Mouse (Mus musculus): ENCODE data around the gene Tmem72. TPM values are rescaled to one million over a fixed set of nuclear protein-coding genes. Genes with fewer than 3 reads are reported as not detected.

Tmem72 gene
- total and polyA plus RNA-seq, 2 experiments from 2014 or later, result 0.14 to 1.4 TPM

DNA sequence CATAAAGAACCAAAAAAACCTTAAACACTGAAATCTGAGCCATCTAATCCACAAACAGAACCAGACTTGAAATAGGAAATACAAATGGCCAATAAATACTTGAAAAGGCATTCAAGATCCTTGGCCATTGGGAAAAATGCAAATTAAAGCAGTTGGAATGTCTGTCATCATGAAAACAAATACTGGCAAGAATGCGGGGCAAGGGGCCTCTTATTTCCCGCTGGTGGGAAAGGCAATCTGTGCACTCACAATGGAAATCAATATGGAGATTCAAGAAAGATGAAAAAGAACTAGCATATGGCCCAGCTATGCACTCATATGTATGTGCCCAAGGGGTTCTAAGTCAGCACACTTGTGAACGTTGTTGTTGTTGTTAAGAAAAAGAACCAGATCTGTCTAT, 49.8 kb downstream of the Tmem72 start:
- no peak overlapping the region for H3K9ac ChIP-seq (replicated peaks; ENCODE audit: low read length, poor library complexity, severe bottlenecking)
- H3K36me3 ChIP-seq (ENCODE audit: insufficient read depth, low read length), result no peaks in the 10 kb centered on the region
- H3K4me1 ChIP-seq (ENCODE audit: insufficient read depth, low read length), result peaks cover 5% of the 10 kb centered on the region
- TF ChIP-seq CTCF (IDR thresholded peaks at IDR 0.05), result no peak
- no peak overlapping the region for H3K4me2 ChIP-seq (ENCODE audit: low read depth, low read length, poor library complexity, severe bottlenecking)
- no peak for ATAC-seq (ENCODE audit: low FRiP score)
- no peak overlapping the region for H3K4me3 ChIP-seq (ENCODE audit: low read depth, low read length)
- no peak for DNase-seq (ENCODE audit: low spot score)
- H3K27ac ChIP-seq (ENCODE audit: low read depth, low read length), result no peak overlapping the region
- H3K27me3 ChIP-seq (ENCODE audit: insufficient read depth, low read length), result no peaks in the 10 kb centered on the region
- no peaks in the 10 kb centered on the region for H3K9me3 ChIP-seq (ENCODE audit: low read length)
- 28% methylated on average over 3 of the region's 3 CpGs for WGBS

DNA sequence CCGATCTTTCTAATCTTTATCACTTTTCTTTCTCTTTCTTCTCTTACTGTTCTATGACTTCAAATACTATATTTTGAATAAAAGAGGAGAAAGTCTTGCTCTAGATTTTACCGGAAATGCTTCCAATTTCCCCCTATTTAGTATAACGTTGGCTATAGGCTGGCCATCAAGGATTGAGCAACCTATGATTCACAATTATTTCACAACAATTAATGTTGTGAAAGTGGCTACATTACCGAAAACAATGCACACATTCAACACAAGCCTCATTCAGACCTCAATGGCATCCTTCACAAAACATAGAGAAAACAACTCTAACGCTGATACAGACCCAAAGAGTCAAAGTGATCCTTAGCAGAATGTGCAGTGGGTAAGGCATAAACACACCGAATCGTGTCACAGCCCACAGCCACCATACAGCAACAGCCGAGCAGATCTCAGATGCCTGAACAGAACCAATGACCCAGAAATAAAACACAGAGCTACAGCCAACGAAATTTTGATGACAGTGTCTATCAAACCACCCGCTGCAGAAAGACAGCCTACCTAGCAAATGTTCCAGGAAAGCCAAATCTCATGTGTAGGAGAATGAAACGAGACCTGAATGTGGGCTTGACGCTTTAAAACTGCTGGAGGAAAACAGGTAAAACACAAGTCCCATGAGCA, 50.5 kb downstream of the Tmem72 start:
- Histone ChIP-seq H3K9ac (replicated peaks; ENCODE audit: low read length, poor library complexity, severe bottlenecking) (no peak overlapping the region), H3K4me3 (ENCODE audit: low read depth, low read length) (no peak overlapping the region), H3K27ac (ENCODE audit: low read depth, low read length) (no peak overlapping the region), H3K4me1 (ENCODE audit: insufficient read depth, low read length) (peaks cover 5% of the 10 kb centered on the region), H3K27me3 (ENCODE audit: insufficient read depth, low read length) (no peaks in the 10 kb centered on the region), H3K4me2 (ENCODE audit: low read depth, low read length, poor library complexity, severe bottlenecking) (no peak overlapping the region), H3K36me3 (ENCODE audit: insufficient read depth, low read length) (no peaks in the 10 kb centered on the region), H3K9me3 (ENCODE audit: low read length) (no peaks in the 10 kb centered on the region)
- WGBS, result 85% methylated on average over 12 of the region's 12 CpGs
- ATAC-seq (ENCODE audit: low FRiP score) (no peak), DNase-seq (ENCODE audit: low spot score) (no peak)
- no peak for TF ChIP-seq CTCF (IDR thresholded peaks at IDR 0.05)

DNA sequence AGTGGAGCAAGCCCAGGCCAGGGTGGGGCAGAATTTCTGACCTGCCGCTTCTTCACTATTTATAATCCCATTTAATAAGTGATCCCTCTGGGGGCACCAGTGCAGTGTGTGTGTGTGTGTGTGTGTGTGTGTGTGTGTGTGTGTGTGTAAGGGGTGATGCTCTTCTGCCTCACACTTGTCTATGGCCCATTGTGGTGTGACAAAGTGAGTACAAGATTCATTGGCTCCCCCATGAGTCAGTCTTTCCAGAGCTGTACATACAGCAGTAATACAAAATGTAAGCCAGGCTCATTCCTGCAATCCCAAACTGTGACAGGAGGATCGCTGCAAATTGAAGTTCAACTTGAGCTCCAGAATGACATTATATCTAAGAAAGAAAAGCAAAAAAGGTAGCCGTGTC, 51.9 kb downstream of the Tmem72 start:
- 71% methylated on average over 3 of the region's 3 CpGs for WGBS
- Histone ChIP-seq H3K9ac (replicated peaks; ENCODE audit: low read length, poor library complexity, severe bottlenecking) (no peak overlapping the region), H3K36me3 (ENCODE audit: insufficient read depth, low read length) (no peaks in the 10 kb centered on the region), H3K9me3 (ENCODE audit: low read length) (no peaks in the 10 kb centered on the region), H3K4me3 (ENCODE audit: low read depth, low read length) (no peak overlapping the region), H3K27me3 (ENCODE audit: insufficient read depth, low read length) (no peaks in the 10 kb centered on the region), H3K4me2 (ENCODE audit: low read depth, low read length, poor library complexity, severe bottlenecking) (no peak overlapping the region), H3K27ac (ENCODE audit: low read depth, low read length) (no peak overlapping the region), H3K4me1 (ENCODE audit: insufficient read depth, low read length) (no peaks in the 10 kb centered on the region)
- DNase-seq (ENCODE audit: low spot score) (no peak), ATAC-seq (ENCODE audit: low FRiP score) (no peak)
- no peak for TF ChIP-seq CTCF (IDR thresholded peaks at IDR 0.05)

DNA sequence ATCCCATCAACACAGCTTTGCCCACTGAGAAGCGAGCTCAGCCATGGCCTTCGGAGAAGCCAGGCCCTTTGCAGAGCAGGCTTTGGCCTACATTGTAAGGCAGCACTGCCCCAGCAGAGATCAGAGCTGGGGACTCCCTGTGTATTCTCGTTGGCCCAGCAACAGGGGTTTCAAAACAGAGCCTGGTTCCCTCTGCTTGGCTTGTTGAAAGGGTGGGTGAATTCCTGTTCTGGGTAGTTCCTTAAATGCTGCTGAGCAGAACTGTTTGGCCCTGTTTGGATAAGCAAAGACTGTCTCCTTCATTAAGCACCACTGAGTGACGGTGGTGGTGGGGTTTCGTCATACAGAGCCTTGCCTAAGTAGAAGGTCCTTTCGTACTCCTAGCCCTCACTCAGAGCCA, 52.7 kb downstream of the Tmem72 start:
- Histone ChIP-seq H3K27me3 (ENCODE audit: insufficient read depth, low read length) (no peaks in the 10 kb centered on the region), H3K9me3 (ENCODE audit: low read length) (no peaks in the 10 kb centered on the region), H3K4me3 (ENCODE audit: low read depth, low read length) (no peak overlapping the region), H3K9ac (replicated peaks; ENCODE audit: low read length, poor library complexity, severe bottlenecking) (no peak overlapping the region), H3K4me2 (ENCODE audit: low read depth, low read length, poor library complexity, severe bottlenecking) (no peak overlapping the region), H3K27ac (ENCODE audit: low read depth, low read length) (no peak overlapping the region), H3K36me3 (ENCODE audit: insufficient read depth, low read length) (no peaks in the 10 kb centered on the region), H3K4me1 (ENCODE audit: insufficient read depth, low read length) (no peaks in the 10 kb centered on the region)
- no peak for TF ChIP-seq CTCF (IDR thresholded peaks at IDR 0.05)
- ATAC-seq (ENCODE audit: low FRiP score) (no peak), DNase-seq (ENCODE audit: low spot score) (no peak)
- WGBS, result 81% methylated on average over 6 of the region's 6 CpGs

DNA sequence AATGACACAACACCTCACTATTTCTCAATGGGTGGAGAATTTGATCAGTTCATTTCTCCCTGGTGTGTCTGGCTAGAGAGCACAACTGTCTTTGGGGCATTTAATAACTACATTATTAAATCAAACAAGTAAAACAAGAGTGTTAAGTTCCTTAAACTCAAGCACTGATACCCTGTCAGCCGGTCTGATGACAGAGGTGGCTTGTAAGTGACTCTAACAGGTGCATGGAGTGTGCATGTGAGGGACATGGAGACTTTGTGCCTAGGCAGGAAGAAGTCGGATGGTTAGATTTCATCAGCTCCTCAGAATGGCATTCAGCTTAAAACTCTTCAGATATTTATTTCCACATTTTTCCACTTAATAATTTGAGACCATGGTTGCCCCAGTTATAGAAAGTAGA, 53.3 kb downstream of the Tmem72 start:
- H3K9ac ChIP-seq (replicated peaks; ENCODE audit: low read length, poor library complexity, severe bottlenecking), result no peak overlapping the region
- no peaks in the 10 kb centered on the region for H3K36me3 ChIP-seq (ENCODE audit: insufficient read depth, low read length)
- no peak overlapping the region for H3K4me2 ChIP-seq (ENCODE audit: low read depth, low read length, poor library complexity, severe bottlenecking)
- no peak overlapping the region for H3K27ac ChIP-seq (ENCODE audit: low read depth, low read length)
- TF ChIP-seq CTCF (IDR thresholded peaks at IDR 0.05), result no peak
- ATAC-seq (ENCODE audit: low FRiP score), result no peak
- no peaks in the 10 kb centered on the region for H3K9me3 ChIP-seq (ENCODE audit: low read length)
- WGBS, result 88% methylated on average over 2 of the region's 2 CpGs
- no peaks in the 10 kb centered on the region for H3K4me1 ChIP-seq (ENCODE audit: insufficient read depth, low read length)
- H3K27me3 ChIP-seq (ENCODE audit: insufficient read depth, low read length), result no peaks in the 10 kb centered on the region
- no peak overlapping the region for H3K4me3 ChIP-seq (ENCODE audit: low read depth, low read length)
- no peak for DNase-seq (ENCODE audit: low spot score)

DNA sequence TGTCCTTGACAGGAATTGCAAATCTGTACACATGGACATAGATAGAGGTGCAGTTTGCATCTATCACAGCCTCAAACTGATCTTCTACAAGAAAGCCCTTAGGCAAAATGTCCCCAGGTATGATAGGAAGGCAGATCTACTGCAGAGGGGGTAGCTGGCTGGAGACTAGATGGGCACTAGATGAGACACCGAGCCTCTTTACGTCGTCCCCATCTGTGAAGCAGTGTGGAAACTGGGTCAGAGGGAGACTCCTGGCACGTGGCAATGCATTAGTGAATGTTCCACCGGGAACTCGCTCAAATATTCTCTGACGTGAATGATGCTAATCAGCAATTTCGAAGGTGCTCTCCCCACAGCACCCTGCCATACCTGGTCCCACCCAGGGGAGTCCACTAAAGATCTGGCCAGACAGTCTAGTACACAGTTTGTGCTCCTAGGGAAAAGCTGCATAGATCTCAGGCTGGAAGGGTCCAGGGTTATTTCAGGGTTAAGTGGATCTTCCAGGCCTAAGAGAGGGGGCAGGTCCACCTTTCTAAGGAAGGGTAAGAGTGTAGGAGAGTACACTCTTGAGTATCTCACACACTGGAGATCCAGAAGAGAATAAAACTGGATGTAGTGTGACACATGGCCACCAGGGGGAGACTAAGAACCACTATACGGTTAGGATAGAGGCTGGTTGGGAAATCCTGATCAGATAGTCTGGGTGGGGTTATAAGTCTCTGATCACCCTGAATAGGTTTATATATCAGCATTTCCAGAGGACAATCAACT, 62.8 kb downstream of the Tmem72 start:
- no peak overlapping the region for H3K4me2 ChIP-seq (ENCODE audit: low read depth, low read length, poor library complexity, severe bottlenecking)
- no peaks in the 10 kb centered on the region for H3K27me3 ChIP-seq (ENCODE audit: insufficient read depth, low read length)
- no peak overlapping the region for H3K27ac ChIP-seq (ENCODE audit: low read depth, low read length)
- no peak overlapping the region for H3K9ac ChIP-seq (replicated peaks; ENCODE audit: low read length, poor library complexity, severe bottlenecking)
- TF ChIP-seq CTCF (IDR thresholded peaks at IDR 0.05), result peak; percentile 93
- 51% methylated on average over 9 of the region's 9 CpGs for WGBS
- H3K4me1 ChIP-seq (ENCODE audit: insufficient read depth, low read length), result no peaks in the 10 kb centered on the region
- ATAC-seq (ENCODE audit: low FRiP score) (peak; percentile 70), DNase-seq (ENCODE audit: low spot score) (peak; percentile 89)
- H3K36me3 ChIP-seq (ENCODE audit: insufficient read depth, low read length), result no peaks in the 10 kb centered on the region
- H3K9me3 ChIP-seq (ENCODE audit: low read length), result no peaks in the 10 kb centered on the region
- H3K4me3 ChIP-seq (ENCODE audit: low read depth, low read length), result no peak overlapping the region

All from midbrain, postnatal 0 days (tissue).